Mouse (Mus musculus): Measurements from ENCODE around the gene Tmprss11d. TPM values are rescaled to one million over a fixed set of nuclear protein-coding genes. Genes with fewer than 3 reads are reported as not detected.

The Tmprss11d gene
- polyA plus RNA-seq, 1 experiment from 2014 or later: not detected

DNA sequence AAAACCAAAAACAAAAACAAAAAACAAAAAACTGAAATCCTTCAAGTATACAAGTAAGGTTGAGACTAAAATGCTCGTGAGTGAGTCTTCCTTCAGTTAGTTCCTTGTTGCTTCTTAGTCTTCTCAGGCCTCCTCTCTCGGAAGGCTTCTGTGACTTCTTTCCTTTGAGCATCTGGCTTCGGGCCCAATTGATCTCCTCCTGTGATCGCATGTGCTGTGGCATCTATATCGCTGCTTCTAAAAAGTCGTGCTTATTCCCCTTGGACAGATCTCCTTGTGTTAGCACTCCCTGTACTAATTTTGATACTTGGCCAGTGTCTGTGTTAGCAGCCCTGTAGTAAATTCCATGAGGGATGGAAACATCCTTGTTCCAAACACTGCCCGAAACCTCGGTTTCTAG, 69.3 kb downstream of the Tmprss11d start:
- WGBS: 79% methylated on average over 8 of the region's 8 CpGs
- Histone ChIP-seq H3K9ac (no peak overlapping the region), H3K27me3 (replicated peaks) (no peaks in the 10 kb centered on the region), H3K4me3 (no peak overlapping the region), H3K27ac (ENCODE audit: poor library complexity, severe bottlenecking) (no peak overlapping the region), H3K9me3 (replicated peaks) (no peaks in the 10 kb centered on the region), H3K4me2 (no peak overlapping the region), H3K36me3 (no peaks in the 10 kb centered on the region), H3K4me1 (replicated peaks) (no peaks in the 10 kb centered on the region)
- no peak for ATAC-seq (ENCODE audit: insufficient number of reproducible peaks, low FRiP score)

DNA sequence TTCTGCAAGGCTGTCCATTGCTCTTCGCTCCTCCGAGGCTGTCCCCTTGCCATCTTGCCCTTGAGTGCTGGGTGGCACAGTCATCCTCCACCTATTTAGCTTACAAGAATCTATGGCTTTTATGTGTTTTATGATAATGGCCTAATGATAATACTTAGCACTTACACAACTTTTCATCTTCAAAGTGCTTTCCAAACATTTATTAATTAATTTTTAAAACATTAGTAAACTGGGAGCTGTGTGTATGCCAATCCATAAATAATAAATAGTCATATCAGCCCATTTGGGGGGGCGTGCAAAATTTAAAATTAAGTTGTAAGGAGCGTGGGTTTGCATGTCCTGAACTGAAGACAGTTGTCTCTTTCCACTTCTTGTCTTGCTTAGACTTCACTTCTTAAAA, 84.0 kb downstream of the Tmprss11d start, which contains the start of gene Tmprss11c:
Gene Tmprss11c, minus strand, starts transcription at position 101 of the 400 bp plus-strand sequence.
- no peak for ATAC-seq (ENCODE audit: insufficient number of reproducible peaks, low FRiP score)
- 73% methylated on average over 4 of the region's 4 CpGs for WGBS
- no peaks in the 10 kb centered on the region for H3K27me3 ChIP-seq (replicated peaks)
- H3K4me1 ChIP-seq (replicated peaks): no peaks in the 10 kb centered on the region
- H3K4me2 ChIP-seq: no peak within 1 kb of the TSS
- no peak within 1 kb of the TSS for H3K9ac ChIP-seq
- no peak within 1 kb of the TSS for H3K27ac ChIP-seq (ENCODE audit: poor library complexity, severe bottlenecking)
- no peaks in the 10 kb centered on the region for H3K36me3 ChIP-seq
- H3K9me3 ChIP-seq (replicated peaks): no peaks in the 10 kb centered on the region
- H3K4me3 ChIP-seq: no peak within 1 kb of the TSS

Other genes starting within 250 kb of the Tmprss11d start
- gene Uba6, start 200.6 kb downstream of the Tmprss11d start, polyA plus RNA-seq (2016; fragmentation: Nextera tagmentation; extraction: Ambion mirVana): 12.3 and 14.1 TPM in 2 replicates
- not detected in 2 replicates for gene Gnrhr, start 175.5 kb downstream of the Tmprss11d start, polyA plus RNA-seq (2016; fragmentation: Nextera tagmentation; extraction: Ambion mirVana)
- gene Tmprss11c, start 84.1 kb downstream of the Tmprss11d start, polyA plus RNA-seq (2016; fragmentation: Nextera tagmentation; extraction: Ambion mirVana): not detected in 2 replicates
- not detected in 2 replicates for gene Tmprss11a, start 95.6 kb upstream of the Tmprss11d start, polyA plus RNA-seq (2016; fragmentation: Nextera tagmentation; extraction: Ambion mirVana)
- gene Tmprss11g, start 145.2 kb upstream of the Tmprss11d start, polyA plus RNA-seq (2016; fragmentation: Nextera tagmentation; extraction: Ambion mirVana): not detected in 2 replicates